Mouse (Mus musculus): ENCODE results near the gene 4921504E06Rik. TPM values are rescaled to one million over a fixed set of nuclear protein-coding genes. Genes with fewer than 3 reads are reported as not detected.

The 4921504E06Rik gene
- polyA plus RNA-seq, 1 experiment from 2014 or later = not detected

DNA sequence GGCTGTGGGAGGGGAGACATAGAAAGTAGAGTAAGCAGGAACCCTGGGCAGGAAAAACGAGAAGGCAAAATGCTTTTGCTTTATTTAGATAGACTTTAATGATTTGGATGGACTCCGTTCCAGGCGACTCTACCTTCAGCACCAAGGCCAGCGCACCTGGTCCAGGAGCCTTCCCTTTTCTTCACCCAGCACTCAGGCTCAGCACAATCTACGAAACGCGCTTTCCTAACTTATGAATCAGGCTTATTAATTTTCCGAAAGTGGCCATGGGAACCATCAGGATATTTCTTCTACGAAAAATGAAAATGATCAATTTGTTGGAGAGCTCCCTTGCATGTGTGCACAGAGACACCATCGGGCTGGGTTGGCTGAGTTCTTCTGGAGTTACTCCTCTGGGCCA lies 124.7 kb downstream of the 4921504E06Rik start:
- Histone ChIP-seq H3K27ac (replicated peaks) (no peak overlapping the region), H3K36me3 (ENCODE audit: control insufficient read depth, insufficient read depth, low read length) (no peaks in the 10 kb centered on the region), H3K4me3 (ENCODE audit: low read depth, low read length) (no peak overlapping the region), H3K27me3 (ENCODE audit: control insufficient read depth, insufficient read depth, low read length) (peaks cover 27% of the 10 kb centered on the region; the same call in 1 of the 2 replicates), H3K9ac (ENCODE audit: low read length) (no peak overlapping the region), H3K4me2 (replicated peaks; ENCODE audit: low read depth) (no peak overlapping the region), H3K4me1 (replicated peaks; ENCODE audit: control insufficient read depth, insufficient read depth) (no peaks in the 10 kb centered on the region), H3K9me3 (ENCODE audit: control insufficient read depth, low read length) (no peaks in the 10 kb centered on the region)
- peak; percentile 80 for DNase-seq (ENCODE audit: low spot score)
- WGBS = 5% methylated on average over 10 of the region's 10 CpGs
- ATAC-seq (ENCODE audit: low FRiP score, low TSS enrichment) = no peak
- TF ChIP-seq CTCF (IDR thresholded peaks at IDR 0.05; ENCODE audit: low read depth) = no peak
- TF ChIP-seq EP300 (optimal IDR thresholded peaks at IDR 0.05) = no peak

GRCm38 (mm10) chr2:19423086-19423485 lies 130.6 kb downstream of the 4921504E06Rik start:
- H3K4me1 ChIP-seq (replicated peaks; ENCODE audit: control insufficient read depth, insufficient read depth) = no peaks in the 10 kb centered on the region
- no peak for TF ChIP-seq CTCF (IDR thresholded peaks at IDR 0.05; ENCODE audit: low read depth)
- no peak for DNase-seq (ENCODE audit: low spot score)
- WGBS = 75% methylated on average over 6 of the region's 6 CpGs
- H3K27me3 ChIP-seq (ENCODE audit: control insufficient read depth, insufficient read depth, low read length) = no peaks in the 10 kb centered on the region
- H3K9me3 ChIP-seq (ENCODE audit: control insufficient read depth, low read length) = no peaks in the 10 kb centered on the region
- H3K9ac ChIP-seq (ENCODE audit: low read length) = no peak overlapping the region
- H3K4me3 ChIP-seq (ENCODE audit: low read depth, low read length) = no peak overlapping the region
- H3K36me3 ChIP-seq (ENCODE audit: control insufficient read depth, insufficient read depth, low read length) = no peaks in the 10 kb centered on the region
- no peak overlapping the region for H3K27ac ChIP-seq (replicated peaks)
- ATAC-seq (ENCODE audit: low FRiP score, low TSS enrichment) = no peak
- no peak overlapping the region for H3K4me2 ChIP-seq (replicated peaks; ENCODE audit: low read depth)

GRCm38 (mm10) chr2:19422226-19422625 lies 131.5 kb downstream of the 4921504E06Rik start:
- no peaks in the 10 kb centered on the region for H3K27me3 ChIP-seq (ENCODE audit: control insufficient read depth, insufficient read depth, low read length)
- no peak overlapping the region for H3K27ac ChIP-seq (replicated peaks)
- DNase-seq (ENCODE audit: low spot score) = no peak

GRCm38 (mm10) chr2:19419686-19420345 lies 133.9 kb downstream of the 4921504E06Rik start:
- DNase-seq (ENCODE audit: low spot score) = no peak
- no peak overlapping the region for H3K9ac ChIP-seq (ENCODE audit: low read length)
- WGBS = 50% methylated on average over 1 of the region's 1 CpGs
- H3K4me3 ChIP-seq (ENCODE audit: low read depth, low read length) = no peak overlapping the region
- H3K4me1 ChIP-seq (replicated peaks; ENCODE audit: control insufficient read depth, insufficient read depth) = no peaks in the 10 kb centered on the region
- H3K4me2 ChIP-seq (replicated peaks; ENCODE audit: low read depth) = no peak overlapping the region
- no peaks in the 10 kb centered on the region for H3K27me3 ChIP-seq (ENCODE audit: control insufficient read depth, insufficient read depth, low read length)
- H3K9me3 ChIP-seq (ENCODE audit: control insufficient read depth, low read length) = no peaks in the 10 kb centered on the region
- no peak for ATAC-seq (ENCODE audit: low FRiP score, low TSS enrichment)
- no peak overlapping the region for H3K27ac ChIP-seq (replicated peaks)
- H3K36me3 ChIP-seq (ENCODE audit: control insufficient read depth, insufficient read depth, low read length) = no peaks in the 10 kb centered on the region
- TF ChIP-seq CTCF (IDR thresholded peaks at IDR 0.05; ENCODE audit: low read depth) (no peak), EP300 (optimal IDR thresholded peaks at IDR 0.05) (no peak)

More at GRCm38 (mm10) chr2:19422226-19422625, 131.5 kb downstream of the 4921504E06Rik start:
- H3K9me3 ChIP-seq (ENCODE audit: control insufficient read depth, low read length) = no peaks in the 10 kb centered on the region
- TF ChIP-seq EP300 (optimal IDR thresholded peaks at IDR 0.05) (no peak), CTCF (IDR thresholded peaks at IDR 0.05; ENCODE audit: low read depth) (no peak)
- H3K4me2 ChIP-seq (replicated peaks; ENCODE audit: low read depth) = no peak overlapping the region
- no peak overlapping the region for H3K9ac ChIP-seq (ENCODE audit: low read length)
- H3K36me3 ChIP-seq (ENCODE audit: control insufficient read depth, insufficient read depth, low read length) = no peaks in the 10 kb centered on the region
- H3K4me1 ChIP-seq (replicated peaks; ENCODE audit: control insufficient read depth, insufficient read depth) = no peaks in the 10 kb centered on the region
- H3K4me3 ChIP-seq (ENCODE audit: low read depth, low read length) = no peak overlapping the region
- no peak for ATAC-seq (ENCODE audit: low FRiP score, low TSS enrichment)

DNA sequence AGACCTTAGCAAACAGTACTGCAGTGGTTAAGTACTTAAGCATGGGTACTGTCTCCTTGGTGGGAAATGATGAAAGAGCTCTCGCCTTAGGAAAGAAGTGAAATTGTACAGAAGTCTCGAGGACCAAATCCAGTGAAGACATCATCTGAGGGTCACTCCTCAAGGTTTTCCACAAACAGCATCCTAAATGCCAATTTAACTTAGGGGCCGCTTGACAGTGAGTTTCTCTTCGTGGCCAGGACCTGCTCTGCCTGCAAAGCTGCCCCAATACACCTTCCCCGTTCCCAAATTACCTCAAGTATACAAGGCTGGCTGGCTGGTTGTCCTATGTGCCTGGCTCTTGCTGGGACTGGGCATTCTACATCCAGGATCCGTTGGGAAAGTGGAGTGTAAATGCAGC lies 137.6 kb downstream of the 4921504E06Rik start:
- no peaks in the 10 kb centered on the region for H3K27me3 ChIP-seq (ENCODE audit: control insufficient read depth, insufficient read depth, low read length)
- no peaks in the 10 kb centered on the region for H3K4me1 ChIP-seq (replicated peaks; ENCODE audit: control insufficient read depth, insufficient read depth)
- DNase-seq (ENCODE audit: low spot score) = no peak
- H3K36me3 ChIP-seq (ENCODE audit: control insufficient read depth, insufficient read depth, low read length) = no peaks in the 10 kb centered on the region
- no peak overlapping the region for H3K4me3 ChIP-seq (ENCODE audit: low read depth, low read length)
- H3K4me2 ChIP-seq (replicated peaks; ENCODE audit: low read depth) = no peak overlapping the region
- 69% methylated on average over 6 of the region's 6 CpGs for WGBS
- no peak overlapping the region for H3K9ac ChIP-seq (ENCODE audit: low read length)
- no peak for ATAC-seq (ENCODE audit: low FRiP score, low TSS enrichment)
- TF ChIP-seq EP300 (optimal IDR thresholded peaks at IDR 0.05) (no peak), CTCF (IDR thresholded peaks at IDR 0.05; ENCODE audit: low read depth) (no peak)
- H3K9me3 ChIP-seq (ENCODE audit: control insufficient read depth, low read length) = no peaks in the 10 kb centered on the region
- H3K27ac ChIP-seq (replicated peaks) = no peak overlapping the region

GRCm38 (mm10) chr2:19415063-19415521 lies 138.6 kb downstream of the 4921504E06Rik start:
- peak overlapping the region; percentile 42 for H3K4me2 ChIP-seq (replicated peaks; ENCODE audit: low read depth)
- H3K27me3 ChIP-seq (ENCODE audit: control insufficient read depth, insufficient read depth, low read length) = no peaks in the 10 kb centered on the region
- TF ChIP-seq CTCF (IDR thresholded peaks at IDR 0.05; ENCODE audit: low read depth) (peak; percentile 87), EP300 (optimal IDR thresholded peaks at IDR 0.05) (no peak)
- no peak overlapping the region for H3K27ac ChIP-seq (replicated peaks)
- H3K9me3 ChIP-seq (ENCODE audit: control insufficient read depth, low read length) = no peaks in the 10 kb centered on the region
- H3K9ac ChIP-seq (ENCODE audit: low read length) = no peak overlapping the region
- H3K4me3 ChIP-seq (ENCODE audit: low read depth, low read length) = peak overlapping the region; percentile 30; the same call in 1 of the 2 replicates
- DNase-seq (ENCODE audit: low spot score) (peak; percentile 17), ATAC-seq (ENCODE audit: low FRiP score, low TSS enrichment) (peak; percentile 61; the same call in 1 of the 2 replicates)
- 2% methylated on average over 6 of the region's 6 CpGs for WGBS
- no peaks in the 10 kb centered on the region for H3K36me3 ChIP-seq (ENCODE audit: control insufficient read depth, insufficient read depth, low read length)
- H3K4me1 ChIP-seq (replicated peaks; ENCODE audit: control insufficient read depth, insufficient read depth) = no peaks in the 10 kb centered on the region

Data from stomach, postnatal 0 days (tissue).